Mouse (Mus musculus) T-helper 1 cell (primary cell): Measurements from ENCODE around the gene Armc8.
"Not testable (repeated sequence)": the region's sequence is repeated elsewhere in the genome, so short reads cannot be mapped to it uniquely, and the experiment has no call there.

Experiments
- in situ Hi-C: fragments of 300-600 bp; cut with MboI, MseI; formaldehyde crosslinking; loops from one replicate; pipeline ENCODE4 v1.15.1; 2025; ENCODE audit warnings: high pct_unique_total_duplicates

The Armc8 gene

DNA sequence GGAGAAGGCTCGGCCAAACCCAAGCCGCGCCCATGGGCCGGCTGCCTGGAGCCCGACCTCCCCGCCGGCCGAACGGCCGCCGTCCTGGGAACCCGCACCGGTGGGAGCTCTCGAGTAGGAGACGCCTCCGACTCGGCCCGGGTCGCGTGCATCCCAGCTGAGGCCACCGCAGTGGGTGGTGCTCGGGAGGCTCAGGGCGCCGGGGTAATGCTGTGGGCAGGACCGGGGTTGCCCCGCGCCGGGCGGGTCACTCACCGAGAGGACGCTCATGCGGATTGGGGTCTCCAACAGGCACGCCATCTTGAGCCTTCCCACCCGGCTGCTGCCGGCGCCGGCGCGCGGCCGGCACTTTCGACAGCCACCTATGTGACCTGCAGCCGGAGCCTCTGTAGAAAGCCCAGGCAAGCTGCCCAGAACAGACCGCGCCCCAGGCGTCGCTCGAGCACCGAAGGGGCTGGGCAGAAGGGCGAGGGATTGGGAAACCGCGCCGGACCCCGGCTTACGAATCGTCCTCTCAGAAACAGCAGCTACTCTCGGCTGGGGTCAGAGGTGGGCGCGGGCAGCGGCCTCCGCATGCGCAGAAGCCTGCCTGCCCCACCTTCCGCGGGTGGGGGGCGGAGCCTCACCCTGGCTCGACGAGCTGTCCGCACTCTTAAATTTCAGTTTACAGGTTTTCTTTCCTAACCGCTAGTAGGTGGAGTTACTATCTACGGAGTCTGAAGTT lies at the start of gene Armc8:
TSS of gene Armc8 (minus strand) at position 553 of the 724 bp plus-strand sequence.
- in situ Hi-C loops, result no loop called here

DNA sequence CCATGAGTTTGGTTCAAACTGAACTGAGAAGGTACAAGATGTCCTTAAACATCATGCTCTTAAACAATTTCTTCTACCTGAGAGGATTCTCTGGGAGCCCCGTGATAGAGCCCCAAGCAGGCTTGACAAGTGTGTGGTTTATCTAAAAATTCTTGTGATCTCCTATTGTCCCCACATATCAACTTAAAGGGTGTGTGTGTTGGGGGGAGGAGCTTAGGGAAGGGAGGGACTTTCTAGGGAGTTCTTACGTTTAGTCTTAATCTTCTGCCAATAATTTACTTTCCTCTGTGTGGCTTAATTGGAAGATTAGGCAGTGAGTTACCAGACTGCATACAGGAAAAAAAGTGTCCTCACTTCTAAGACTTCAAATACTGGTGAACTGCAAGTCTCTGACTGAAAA lies 43.5 kb upstream of the Armc8 start, which contains the start of gene A4gnt:
TSS of gene A4gnt (plus strand) at position 301 of the 400 bp plus-strand sequence.
- in situ Hi-C loops, result no loop called here

GRCm38 (mm10) chr9:99603566-99603965 lies 34.9 kb upstream of the Armc8 start:
- in situ Hi-C loops, result no loop called here

DNA sequence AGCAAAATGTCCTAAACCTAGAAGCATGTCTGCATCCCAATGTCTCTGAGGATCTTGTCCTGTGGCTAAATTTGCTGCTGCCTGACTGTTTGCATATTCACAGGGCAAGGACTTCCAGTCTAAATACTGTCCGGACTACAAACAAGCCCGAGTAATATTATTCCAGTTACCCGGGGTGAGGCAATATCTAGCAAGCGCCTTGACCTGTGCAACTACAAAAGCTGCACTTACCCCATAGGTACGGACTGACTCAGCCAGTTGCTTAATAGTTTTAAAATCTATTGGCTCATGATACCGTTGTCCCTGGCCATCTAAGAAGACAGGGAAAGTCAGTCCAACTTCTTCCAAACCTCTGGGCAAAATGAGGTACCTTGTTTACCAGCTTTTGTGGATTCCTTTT lies 30.4 kb upstream of the Armc8 start:
- in situ Hi-C loops, result not testable (repeated sequence)

GRCm38 (mm10) chr9:99591144-99591543 lies 22.4 kb upstream of the Armc8 start:
- in situ Hi-C loops, result no loop called here

- in situ Hi-C loops, result no loop called here
These were observed 19.0 kb upstream of the Armc8 start for GRCm38 (mm10) chr9:99587505-99588202.

DNA sequence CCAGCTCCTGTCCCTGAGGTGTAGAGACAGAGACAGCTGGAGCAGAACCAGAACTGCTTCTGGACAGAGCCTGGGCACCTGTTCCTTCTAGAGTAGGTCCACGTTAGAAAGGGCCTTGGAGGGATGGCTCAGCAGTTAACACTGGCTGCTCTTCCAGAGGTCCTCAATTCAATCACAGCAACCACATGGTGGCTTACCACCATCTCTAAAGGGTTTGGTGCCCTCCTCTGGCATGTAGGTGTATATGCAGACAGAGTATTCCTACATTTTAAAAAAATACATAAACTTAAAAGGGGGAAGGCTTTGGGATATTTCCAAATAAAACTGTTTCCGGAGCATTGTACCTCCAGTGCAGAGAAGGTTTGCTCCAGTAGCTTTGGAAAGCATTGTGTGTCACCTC lies 12.0 kb upstream of the Armc8 start:
- in situ Hi-C loops, result no loop called here

GRCm38 (mm10) chr9:99575677-99576480 lies 7.2 kb upstream of the Armc8 start, which contains the start of gene Dbr1:
Gene Dbr1, plus strand, starts transcription at chr9:99575799.
- in situ Hi-C loops, result loop anchor here (10.0 kb wide), 2 partner anchors 591 to 981 kb away; partner anchors contain the start of gene Faim

GRCm38 (mm10) chr9:99569071-99569397 lies 335 bp upstream of the Armc8 start:
- in situ Hi-C loops, result no loop called here

- in situ Hi-C loops, result no loop called here
These were observed 714 bp downstream of the Armc8 start for GRCm38 (mm10) chr9:99568023-99568346.

DNA sequence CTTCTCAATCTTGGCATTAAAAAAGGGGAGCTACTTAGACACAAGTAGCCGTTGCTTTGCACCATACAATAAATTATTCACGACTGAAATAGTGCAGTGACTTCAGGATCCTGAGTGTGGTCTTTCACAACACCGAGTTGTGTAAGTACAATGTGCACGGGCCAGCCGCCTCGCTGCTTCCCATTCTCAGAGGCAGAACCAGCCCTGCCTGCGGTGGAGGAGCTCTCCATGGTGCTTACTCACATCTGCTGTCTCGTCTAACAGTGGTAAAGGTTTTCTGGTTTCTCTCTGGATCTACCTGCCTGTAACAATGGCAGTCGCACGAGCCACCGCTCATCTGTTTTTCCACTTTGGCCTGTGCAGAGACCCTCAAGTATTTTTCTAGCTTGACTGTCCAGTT lies 5.0 kb downstream of the Armc8 start:
- in situ Hi-C loops, result no loop called here

GRCm38 (mm10) chr9:99560389-99560788 lies 8.3 kb downstream of the Armc8 start:
- in situ Hi-C loops, result no loop called here

- in situ Hi-C loops, result no loop called here
These were observed 9.2 kb downstream of the Armc8 start for GRCm38 (mm10) chr9:99559557-99559904.

DNA sequence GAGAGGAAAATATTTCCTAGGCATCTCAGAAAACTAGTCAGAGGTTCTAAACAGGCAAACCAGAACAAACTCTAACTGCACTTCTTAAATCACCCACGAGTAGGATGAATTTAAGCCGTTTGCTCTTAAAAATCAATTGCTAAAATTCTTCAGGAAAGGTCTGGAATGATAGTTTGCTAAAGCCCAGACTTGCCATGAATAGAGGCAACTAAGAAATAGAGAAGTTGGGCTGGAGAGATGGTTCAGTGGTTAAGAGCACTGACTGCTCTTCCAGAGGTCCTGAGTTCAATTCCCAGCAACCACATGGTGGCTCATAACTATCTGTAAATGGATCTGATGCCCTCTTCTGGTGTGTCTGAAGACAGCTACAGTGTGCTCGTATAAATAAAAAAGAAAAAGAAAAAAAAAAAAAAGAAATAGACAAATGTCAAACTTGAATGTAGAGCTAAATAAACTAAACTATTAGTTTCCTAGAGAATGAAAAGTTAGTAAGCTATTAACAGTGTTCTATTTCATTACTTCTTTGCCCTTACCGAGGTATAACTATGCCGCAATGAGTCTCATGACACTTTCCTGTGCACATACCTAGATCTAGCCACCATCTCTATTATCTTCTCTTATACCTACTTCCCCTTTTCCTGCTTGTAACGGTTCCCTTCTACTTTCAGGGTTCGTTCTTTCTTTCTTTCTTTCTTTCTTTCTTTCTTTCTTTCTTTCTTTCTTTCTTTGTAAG lies 9.7 kb downstream of the Armc8 start:
- in situ Hi-C loops, result no loop called here

DNA sequence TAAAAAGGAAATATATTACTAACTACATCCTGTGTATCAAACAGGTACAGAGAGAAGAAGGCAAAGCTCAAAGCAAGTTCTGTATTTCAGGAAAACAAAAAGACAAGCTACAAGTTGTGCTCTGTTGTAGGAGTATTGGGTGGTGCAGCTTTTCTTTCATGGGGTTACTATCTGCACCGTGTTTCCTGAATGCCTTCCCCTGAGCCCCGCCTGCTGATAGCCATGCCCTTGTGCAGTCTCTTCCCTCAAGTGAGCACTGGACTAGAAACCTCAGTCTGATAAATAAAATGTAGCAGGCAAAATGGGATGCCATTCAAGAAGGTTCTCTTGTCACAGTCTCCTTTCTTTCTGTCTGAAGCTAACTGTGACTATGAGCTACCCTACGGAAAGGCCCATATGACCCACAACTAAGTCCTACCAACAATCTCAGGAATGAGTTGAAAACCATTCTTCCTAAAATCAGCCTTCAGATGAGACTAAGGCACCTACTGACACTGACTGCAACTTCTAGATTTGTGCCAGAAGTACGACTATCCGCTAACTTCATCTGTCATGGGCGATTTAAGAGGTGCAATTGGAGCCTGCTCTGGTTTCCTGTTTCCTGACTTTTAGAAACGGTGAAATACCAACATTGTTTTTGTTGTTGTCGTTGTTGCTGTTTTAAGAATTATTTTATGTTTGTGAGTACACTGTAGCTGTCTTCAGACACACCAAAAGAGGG lies 11.0 kb downstream of the Armc8 start:
- in situ Hi-C loops, result no loop called here

DNA sequence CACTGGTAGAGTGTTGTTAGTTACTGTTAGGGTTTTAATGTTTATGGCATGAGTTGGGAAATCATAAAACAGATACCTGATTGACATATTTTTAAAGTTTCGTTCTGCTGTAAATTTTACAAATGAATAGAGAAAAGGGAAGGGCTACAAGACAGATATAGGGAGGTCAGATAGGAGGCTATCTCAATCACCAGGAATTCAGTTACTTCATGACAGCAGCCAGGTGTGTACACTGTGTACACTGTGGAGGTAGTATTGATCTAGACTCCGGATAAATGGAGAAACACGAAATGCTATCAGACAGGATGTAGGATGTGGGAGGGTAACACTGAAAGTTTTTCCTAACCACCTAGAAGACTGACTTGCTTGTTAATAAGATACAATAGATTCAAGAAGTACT lies 13.4 kb downstream of the Armc8 start:
- in situ Hi-C loops, result no loop called here

DNA sequence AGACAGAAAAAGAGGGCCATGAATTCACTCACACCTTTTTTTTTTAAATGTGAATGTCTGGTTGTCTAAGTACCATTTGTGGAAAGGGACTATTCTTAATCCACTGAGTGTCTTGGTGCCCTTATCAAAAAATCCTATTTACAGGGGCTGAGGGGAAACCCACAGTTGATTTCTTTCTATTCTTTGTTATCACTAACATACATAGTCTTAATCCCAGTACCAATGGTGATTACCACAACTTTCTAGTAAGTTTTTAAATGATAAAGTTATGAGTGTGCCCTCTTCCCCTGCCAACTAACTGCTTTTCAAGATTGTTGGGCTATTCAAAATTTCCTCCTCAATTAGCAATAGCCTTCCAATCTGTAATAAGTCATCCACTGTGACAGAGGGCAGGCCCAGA lies 14.6 kb downstream of the Armc8 start:
- in situ Hi-C loops, result no loop called here

DNA sequence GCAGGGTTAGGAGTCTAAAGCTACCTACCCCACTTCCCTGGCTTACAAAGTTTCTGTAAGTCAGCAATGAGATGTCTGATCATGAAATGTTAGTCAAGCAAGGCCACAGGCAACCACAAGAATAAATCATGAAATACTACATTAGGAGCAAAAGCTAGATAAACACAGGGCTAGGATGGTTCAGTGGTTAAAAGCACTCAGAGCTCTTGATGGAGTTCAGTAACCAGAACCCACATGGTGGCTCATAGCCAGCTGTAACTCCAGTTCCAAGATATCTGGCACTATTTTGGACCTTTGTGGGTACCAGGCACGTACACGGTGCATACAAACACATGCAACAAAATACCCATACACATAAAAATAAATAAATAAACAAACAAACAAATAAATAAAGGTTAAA lies 15.7 kb downstream of the Armc8 start:
- in situ Hi-C loops, result no loop called here

GRCm38 (mm10) chr9:99552068-99552467 lies 16.6 kb downstream of the Armc8 start:
- in situ Hi-C loops, result no loop called here

DNA sequence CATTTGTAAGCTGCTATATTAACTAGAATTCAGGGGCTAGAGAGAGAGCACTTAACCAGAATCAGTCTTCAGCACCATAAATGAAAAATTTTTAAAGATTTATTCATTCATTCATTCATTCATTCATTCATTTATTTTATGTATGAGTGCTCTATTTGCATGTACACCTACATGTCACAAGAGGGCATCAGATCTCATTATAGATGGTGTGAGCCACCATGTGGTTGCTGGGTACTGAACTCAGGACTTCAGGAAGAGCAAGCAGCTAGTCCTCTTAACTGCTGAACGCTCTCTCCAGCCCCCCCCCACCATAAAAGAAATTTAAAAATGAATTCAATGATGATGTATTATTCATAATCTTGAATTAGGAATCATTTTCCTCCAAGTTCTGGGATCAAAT lies 22.4 kb downstream of the Armc8 start:
- in situ Hi-C loops, result no loop called here

DNA sequence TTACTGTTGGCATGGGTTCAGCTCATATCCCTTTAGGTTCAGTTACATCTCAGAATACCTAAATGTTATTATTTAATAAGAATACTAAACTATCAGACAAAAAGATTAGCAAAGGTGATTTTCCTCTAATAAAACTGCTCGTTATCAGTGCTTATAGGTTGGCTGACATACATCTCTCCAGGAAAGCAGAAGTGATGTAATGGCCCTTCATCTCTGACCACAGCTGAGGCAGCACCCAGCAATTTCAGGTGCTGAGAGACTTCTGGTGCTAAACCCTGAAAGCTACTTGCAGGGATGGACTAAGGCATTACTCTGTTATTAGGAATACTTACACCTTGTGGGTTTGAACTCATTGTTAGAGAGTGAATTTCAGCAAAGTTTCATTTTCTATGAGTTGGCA lies 36.8 kb downstream of the Armc8 start:
- in situ Hi-C loops, result no loop called here
